Mouse (Mus musculus) layer of hippocampus, adult 11-12 months (tissue): ENCODE data around the gene AI464131.

Experiments used
- DNase-seq: peaks from one replicate; pipeline ENCODE4 v3.0.0; 2022; ENCODE audit warnings: low spot score

The AI464131 gene

DNA sequence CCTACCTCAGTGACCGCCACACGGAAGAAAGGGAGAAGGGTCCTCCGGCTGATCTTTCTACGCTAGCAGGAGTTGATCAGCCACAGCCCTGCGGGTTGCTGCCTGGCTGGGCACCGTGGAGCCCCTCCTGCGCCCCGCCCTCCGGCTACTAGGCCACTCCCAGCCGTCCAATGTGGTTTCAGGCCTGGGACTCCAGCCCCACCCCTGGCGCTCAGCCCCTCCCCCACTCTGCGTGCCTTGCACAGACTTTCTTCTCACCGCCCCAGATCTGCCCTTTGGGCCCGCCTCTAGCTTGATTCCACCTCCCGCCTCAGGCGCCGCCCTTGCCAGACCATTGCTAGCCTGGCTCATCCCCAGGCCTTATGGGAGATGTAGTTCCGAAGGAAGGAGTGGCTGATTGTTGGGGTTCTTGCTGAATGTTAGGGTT lies at the start of gene AI464131:
AI464131 (minus strand) TSS at position 91 of the 427 bp plus-strand sequence.
- peak; percentile 95 for DNase-seq

DNA sequence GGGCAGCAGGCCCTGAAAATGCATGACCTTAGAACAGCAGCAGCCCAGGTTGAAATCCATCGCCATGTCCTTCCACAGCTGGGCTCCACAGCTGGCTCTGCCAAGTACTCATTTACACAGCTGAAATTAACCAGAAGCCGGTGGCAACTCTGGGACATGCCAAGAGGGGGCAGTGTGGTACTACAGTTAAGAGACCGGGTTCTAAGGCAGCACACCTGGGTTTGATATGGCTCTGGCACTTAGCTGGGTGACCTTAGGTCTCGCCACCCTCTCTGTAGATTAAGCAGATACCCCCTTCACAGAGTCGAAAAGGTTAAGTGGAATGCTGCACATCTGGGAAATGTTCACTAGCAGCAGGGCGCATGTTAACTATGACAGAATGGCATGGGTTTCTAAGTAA lies 49.7 kb upstream of the AI464131 start:
- peak; percentile 82 for DNase-seq

DNA sequence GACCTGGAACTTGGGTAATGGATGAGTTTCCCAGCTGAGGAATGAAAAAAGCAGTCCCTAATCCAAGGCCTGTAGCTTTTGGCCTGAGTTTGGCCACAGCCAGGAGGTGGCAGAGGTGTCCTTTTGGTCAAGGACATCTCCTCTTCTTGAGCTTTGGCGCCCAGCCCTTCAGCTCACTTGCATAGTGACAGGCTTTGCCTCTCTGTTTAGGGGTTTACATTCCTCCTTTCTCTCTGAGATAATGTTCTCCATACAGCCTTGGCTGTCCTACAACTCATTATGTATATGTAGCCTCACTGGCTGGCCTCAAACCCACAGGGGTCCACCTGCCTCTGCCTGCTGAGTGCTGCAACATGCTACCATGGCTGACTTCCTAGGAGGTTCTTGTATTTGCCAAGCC lies 44.2 kb upstream of the AI464131 start:
- DNase-seq = no peak

DNA sequence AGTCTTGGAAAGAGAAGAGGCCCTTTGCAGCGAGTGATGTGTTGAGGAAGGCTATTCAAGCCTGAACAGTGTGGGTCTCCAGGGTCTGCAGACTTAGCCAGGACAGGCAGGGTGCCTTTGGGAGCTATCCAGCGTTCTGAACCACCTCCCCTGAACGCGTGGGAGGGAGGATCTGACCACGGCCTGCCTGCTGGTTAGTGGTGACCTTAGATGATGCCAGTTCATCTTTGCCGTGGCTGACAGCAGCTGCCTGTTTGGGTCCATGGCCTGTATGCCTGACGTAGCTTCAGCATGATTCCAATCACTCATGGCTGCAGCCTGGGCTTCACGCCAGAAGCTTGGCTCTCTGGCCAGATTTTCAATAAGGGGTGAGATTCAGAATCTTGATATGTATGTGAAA lies 43.1 kb upstream of the AI464131 start:
- DNase-seq = peak; percentile 45

DNA sequence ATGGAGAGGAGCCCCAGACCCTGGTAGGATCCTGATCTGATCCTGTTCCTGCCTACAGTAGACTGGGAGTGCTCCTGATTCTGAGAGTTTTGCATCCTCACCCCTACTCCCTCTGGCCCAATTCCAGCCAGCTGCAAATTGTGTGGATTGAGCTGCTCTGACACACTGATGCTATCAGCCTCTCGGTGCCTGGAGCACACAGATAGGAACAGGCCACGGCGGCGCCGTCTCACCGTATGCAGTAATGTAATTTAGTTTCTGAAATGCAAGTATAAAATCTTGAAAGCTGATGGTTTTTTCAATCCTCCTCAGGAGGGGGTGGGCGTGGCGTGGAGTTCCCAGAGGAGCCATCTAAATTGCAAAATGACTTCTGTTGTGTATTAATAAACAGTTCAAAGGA lies 39.3 kb upstream of the AI464131 start:
- no peak for DNase-seq

DNA sequence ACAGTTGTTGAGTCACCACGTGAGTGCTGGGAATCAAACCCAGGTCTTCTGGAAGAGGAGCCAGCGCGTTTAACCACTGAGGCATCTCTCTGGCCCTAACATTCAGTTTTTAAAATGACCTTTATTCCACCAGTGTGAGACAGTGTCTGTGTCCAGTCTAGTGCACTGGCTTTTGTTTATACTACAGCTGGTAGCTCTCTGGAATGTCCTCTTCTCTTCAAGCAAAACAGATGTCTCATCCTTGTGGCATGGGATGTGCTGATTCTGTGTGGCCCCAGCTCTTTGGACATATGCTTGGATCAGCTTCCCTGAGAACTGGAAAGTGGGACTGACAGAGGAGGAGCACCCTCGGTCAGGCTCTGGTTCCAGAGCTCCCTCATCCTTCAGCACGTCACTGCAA lies 32.0 kb upstream of the AI464131 start:
- no peak for DNase-seq

DNA sequence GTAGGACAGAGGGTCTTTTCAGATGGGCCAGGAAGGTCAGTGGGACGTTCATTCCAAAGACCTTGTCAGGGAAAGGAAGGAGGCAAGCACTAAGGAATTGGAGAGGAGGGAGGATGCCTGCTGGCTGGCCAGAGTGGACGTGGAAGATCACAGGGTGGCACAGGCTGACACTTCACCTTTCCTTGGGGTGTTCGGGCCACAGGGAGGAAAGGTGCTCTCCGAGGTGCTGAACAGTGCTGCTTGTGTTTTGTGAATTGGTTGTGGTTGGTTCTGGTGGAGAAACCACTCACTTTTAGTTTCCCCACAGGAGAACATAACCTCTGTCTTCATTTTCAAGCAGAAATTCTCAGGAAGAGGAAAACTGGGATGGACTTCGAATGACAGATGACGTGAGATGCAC lies 29.5 kb upstream of the AI464131 start:
- no peak for DNase-seq

DNA sequence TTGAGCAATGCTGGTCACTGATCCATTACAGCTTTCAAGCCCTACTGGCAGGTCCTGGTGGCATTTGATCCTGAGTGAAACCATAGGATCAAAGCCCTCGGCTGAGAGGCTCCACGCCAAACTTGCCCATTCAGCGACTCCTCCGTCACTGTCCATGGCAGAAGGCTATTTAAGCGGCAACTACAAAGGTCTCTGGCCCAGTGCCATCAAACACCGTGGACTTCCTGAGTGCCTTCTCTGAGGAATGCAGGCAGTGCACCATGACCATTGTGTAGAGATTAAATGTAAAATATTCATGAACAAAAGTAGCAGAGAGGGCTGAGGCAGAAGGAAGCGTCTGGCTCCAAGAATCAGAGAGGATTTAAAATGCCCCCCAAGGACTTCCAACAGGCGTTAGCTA lies 25.1 kb upstream of the AI464131 start:
- DNase-seq = no peak

DNA sequence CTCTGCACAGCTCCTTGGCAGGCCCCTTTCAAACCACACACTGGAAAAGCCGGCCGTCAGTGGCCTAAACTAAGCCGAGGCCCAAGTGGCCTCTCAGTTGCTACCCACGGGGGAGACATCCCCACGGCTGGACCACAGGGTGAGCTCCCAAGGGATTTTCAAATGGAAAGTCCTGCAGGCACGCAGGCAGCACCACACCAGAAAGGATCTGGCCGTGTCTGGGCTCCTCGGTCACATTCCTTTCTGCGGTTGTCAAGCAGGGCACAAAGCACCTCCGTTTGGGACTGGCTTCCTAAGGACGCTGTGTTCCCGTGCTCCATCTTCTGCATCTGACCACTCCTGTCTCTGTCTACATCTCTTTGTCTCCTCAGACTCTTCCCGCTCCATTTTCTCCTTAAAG lies 24.2 kb upstream of the AI464131 start:
- no peak for DNase-seq

DNA sequence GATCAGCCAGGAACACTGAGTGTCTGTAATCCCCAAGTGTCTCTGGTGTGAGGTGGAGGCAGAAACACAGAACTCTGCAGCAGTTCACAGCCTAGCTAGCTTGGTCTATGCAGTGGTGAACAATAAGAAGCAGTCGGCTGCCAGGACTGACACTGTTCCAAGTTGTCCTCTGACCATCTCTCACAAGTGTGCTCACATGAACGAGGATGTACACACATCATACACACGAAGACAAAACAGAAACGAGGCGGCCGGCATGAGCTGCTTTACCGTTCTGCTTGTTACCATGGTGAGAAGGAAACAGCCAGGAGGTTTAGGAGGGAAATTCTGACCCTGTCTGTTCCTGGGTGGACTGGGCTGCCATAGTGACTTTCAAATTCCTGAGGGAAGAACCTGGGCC lies 23.7 kb upstream of the AI464131 start:
- DNase-seq = no peak

DNA sequence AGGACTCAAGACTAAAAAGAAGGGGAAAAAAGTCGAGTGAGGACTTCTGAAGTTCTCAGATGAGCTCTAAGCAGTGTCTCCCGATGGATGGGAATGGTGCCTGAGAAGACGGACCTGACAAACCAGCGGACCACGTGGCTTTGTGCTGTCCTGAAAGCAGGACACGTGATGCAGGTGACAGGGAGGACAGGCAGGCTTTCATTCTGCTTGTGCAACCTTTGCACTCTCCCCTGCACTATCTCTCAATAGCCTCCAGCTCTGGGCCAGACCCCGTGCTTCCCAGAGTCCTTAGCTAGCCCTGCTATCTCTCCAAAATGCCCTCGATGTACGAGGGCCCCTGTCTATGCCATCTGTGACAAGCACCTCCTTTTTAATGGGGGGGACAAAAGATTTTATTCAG lies 22.0 kb upstream of the AI464131 start:
- no peak for DNase-seq

DNA sequence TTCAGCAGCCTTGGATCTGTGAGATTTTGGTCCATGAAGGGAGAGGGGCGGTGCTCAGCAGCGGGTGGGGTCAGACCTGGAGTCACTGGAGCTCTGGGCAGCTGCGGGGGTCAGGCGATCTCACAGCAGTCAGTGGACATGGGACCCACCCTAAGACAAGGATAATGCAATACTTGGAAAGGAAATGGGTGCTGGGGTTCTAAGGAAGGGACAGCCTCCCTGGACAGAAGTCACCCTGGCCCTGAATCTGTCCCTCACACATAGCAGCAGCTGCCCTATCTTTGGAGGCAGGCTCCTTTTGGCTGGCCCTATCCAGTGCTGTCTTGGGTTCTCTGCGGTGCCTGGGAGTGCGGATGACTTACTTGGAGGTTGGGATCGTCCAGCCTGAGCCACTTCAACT lies 21.0 kb upstream of the AI464131 start:
- no peak for DNase-seq

DNA sequence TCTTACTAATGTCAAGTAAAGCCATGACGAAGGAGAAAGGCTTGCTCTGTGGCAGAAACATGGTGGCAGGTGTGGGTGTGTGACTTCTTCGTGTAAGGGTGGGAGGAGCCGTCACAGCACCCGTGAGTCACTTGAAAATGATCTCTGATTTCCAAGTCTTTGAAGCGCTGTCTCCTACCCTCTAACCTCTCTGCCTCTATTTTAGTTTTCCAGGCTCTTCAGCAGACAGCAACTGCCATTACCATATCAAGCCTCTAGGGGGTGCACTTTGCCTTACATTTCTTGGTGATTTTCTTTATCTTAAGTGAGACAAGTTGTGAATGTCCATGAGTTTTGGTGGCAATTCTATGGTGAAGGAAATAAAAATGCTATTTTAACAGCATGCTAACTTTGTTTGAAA lies 19.9 kb upstream of the AI464131 start:
- DNase-seq = peak; percentile 76

DNA sequence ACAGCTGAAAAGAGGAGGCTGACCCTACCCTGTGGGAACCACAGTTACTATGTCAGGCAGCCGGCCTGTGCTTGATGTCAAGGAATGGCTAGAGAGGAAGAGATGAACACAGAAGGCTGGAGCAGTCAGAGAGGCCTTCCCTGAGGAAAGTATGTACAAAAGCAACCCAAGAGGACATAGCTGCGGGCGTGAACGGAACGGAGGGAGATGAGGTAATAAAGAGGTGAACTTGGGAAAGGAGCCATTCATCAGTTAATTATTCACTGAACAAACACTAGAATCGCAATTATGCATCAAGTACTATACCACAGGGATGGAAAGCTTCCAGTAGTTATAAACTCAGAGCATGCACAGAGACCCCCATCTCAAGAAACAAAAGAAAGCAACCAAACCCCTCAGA lies 19.3 kb upstream of the AI464131 start:
- no peak for DNase-seq

DNA sequence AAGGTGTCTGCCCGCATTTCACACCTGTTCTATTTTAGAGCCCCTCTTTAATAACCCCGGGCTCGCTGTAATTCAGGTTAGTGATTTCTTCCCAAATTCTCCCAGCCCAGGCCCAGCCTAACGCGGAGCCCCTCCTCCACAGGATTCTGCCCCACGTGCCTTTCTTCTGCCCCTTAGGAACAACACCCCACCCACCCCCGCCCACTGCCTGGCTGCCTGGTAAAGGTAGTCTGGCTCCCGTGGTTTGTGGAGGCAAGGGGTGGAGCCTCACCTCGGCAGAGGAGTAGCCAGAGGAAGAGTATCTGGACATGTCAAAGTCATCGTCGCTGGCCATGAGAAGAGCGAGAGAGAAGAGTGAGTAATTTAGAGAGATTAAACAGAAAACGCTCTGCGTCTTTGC lies 17.8 kb upstream of the AI464131 start:
- DNase-seq = no peak

DNA sequence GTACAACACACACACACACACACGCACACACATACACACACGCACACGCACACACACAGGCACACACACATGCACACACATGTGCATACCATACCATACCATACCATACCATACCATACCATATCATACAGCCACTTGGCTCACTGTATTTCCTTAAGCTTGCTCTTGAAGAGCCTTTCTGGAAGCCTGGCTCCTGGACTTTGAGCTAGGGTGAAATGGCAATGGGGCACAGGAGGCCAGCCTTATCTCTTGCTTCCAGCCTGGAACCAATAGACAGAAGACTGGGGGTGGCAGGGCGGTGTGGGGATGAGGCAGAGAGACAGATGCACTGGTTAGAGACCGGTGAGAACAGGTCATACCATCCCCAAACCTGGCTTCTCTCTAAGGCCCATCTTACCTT lies 16.3 kb upstream of the AI464131 start:
- DNase-seq = no peak

DNA sequence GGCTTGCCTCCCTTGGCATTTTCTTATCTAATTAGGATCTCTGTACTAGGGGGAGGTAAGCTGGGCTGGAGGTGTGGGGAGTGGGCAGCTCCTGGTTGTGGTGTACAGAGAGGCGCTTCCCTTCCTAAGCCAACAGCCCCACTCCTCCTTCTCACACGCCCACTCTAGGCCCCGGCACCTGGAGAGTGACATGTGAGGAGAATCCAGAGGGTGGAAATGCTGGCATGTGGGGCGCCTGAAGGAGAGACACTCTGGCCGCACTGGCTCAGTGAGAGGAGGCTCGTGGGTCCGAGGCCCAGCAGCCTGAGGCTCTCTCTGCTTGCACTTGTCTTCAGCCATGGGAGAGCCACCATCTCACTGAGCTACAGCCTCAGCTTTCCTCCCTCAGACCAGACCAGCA lies 15.5 kb upstream of the AI464131 start:
- DNase-seq = no peak

DNA sequence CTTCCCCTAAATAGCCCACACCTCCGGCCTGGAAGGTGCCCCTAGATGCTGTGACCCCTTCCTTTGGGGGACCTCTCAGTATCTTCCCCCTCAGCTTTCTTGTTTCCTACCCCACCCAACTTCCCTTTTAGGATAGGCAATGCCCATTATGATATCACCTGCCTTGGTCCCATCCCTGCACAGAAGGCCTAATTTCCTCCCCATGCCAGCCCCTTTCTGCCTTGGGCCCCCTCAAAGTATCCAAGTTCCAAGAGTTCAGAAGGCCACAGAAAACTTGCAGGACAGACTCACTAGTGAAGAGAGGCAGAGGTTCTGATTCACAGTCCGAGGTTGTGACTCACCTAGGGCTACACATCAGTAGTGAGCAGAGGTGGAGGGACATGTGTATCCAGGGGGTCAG lies 14.4 kb upstream of the AI464131 start, which contains the start of gene 1110017D15Rik:
1110017D15Rik (minus strand) TSS at position 101 of the 400 bp plus-strand sequence.
- DNase-seq = no peak

DNA sequence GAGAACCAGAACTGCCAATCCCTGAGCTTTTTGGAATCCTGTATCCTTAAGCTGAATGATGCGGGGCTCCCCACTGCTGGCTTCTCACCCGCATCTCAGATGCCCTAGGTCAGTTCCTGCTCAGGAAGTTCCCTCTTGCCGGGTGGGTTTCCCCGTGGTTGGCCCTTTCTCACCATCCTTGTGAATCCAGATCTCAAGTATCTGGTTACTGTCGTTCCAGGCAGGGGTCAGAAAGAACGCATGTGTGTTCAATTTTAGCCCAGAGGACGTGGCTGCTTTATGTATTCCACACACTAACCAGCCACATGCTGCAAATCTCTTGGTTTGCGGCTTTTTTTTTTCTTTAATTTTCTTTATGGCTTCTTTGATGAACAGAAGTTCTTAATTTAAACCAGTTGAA lies 10.8 kb upstream of the AI464131 start:
- DNase-seq = no peak

DNA sequence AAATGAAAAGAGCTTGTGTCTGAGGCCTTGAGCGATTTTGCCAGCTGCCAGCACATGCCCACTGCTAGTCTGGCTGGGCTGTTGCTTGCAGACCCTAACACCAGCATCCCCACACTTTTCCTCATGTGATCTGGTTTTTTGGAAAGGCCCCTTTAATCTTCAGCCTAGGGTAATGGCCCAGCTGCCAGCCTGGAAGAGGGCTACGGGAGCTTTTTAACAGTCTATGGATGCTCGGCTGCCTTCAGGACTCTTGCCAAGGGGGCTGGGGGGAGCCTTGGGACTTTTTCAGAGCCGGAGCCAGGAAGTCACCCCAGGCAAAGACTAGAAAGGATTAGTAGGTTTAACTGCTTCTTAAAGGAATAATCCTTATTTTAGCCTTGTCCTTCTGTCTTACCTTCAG lies 10.4 kb upstream of the AI464131 start:
- no peak for DNase-seq

DNA sequence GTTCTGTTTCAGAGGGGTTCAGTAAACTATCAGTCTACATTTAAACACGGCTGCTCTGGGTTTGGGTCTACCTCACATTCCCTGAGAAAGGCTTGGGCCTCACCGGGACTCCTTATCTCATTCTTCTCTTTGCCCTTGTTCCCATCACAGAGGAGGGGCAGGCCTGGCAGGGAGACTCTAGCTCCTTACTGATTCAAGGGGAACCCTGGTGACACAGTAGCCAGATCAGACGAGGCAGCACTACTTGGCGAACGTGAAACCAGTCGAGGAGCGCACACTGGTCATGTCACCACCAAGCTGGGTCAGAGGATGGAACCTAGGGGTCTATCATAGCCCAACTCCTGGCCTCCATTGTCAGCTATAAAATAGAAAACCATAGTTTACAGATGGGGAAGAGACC lies 5.1 kb upstream of the AI464131 start:
- no peak for DNase-seq

DNA sequence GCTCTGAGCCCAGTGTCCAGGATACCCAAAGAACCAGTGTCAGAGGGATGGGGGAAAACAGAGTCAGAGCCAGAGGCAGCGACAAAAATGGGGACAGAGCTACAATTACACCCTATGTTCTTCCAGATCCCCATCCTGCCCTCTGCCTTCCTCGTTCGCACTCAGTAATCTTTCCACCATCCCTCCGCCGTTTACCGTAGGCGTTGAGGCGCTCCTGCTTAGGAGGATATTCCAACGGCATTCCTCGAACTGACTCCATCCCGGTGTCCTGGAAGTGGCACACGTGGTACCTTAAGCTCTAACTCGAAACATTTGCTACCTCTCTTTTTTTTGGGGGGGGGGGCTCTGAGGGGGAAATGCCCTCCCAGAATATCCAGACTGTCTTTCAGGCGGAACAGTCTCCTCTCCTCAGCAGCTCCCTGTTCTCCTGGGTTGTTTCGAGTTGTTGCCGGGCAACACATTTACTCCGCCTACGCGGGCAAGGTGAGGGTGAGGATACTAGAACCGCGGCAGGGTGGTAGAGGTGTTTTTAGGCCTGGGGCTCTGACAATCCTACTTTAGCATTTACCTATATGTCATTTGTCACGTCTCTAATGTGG lies 4.5 kb upstream of the AI464131 start:
- no peak for DNase-seq

DNA sequence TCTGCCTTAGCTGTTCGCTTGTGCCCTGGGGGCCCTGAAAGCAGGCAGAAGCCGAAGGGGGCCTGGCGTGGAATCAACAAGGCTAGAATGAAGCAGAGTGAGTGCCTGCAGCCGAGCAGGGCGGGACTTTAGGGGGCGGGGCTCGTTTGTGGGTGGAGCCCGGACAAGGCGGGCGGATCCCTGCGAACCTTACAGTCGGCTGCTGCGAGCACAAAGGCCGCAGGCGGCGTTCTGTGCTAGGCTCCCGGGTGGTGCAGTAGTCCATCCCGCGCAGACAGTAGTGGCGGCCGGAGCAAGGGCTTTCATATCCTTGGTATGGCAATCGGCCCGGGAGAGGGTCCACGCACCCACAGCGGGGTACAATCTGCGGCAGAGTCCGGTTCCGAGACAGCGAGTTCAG lies 4.0 kb upstream of the AI464131 start:
- peak; percentile 84 for DNase-seq

DNA sequence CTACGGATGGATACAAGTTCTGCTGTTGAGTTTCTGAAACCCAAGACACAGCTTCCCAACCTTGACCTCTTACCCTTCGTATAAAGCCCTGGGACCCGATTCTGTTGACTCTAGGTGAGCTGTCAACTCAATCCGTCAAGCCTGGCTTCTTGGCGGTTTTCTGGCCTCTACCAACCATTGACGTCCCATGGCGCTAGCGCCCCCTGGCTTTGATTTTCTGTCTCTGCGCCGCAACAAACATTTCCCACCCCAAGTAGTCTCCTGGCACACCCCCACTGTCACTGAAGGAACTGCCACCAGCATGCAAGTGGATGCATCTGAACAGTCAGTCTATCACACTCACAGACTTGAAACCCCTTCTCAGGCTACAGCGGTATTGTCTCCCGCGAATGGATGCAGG lies 3.3 kb upstream of the AI464131 start:
- DNase-seq = peak; percentile 77

DNA sequence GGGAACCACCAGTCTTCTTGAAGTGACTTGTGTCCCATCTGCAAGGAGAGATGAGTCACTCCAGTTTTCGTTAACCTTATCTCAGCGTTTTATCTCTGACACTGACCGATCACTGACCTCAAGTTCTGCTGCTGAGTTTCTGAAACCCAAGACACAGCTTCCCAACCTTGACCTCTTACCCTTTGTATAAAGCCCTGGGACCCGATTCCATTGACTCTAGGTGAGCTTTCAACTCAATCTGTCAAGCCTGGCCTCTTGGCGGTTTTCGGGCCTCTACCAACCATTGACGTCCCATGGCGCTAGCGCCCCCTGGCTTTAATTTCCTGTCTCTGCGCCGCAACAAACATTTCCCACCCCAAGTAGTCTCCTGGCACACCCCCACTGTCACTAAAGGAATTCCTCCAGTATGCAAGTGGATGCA lies 2.3 kb upstream of the AI464131 start:
- DNase-seq = no peak
